Mouse (Mus musculus) liver, embryonic 14.5 days (tissue): ENCODE measurements around the gene Olfr573-ps1.

Source experiments
- CTCF ChIP-seq: IDR thresholded peaks from 2 replicates; pipeline ENCODE4 v1.5.1; 2016; ENCODE audit warnings: antibody characterized with exemption, low read depth, control low read depth
- EP300 ChIP-seq: IDR thresholded peaks from 2 replicates; pipeline ENCODE4 v1.6.1; 2016; ENCODE audit warnings: antibody characterized with exemption, low read depth

- TF ChIP-seq CTCF (no peak), EP300 (no peak)
Observed at GRCm38 (mm10) chr7:102975843-102976242, 33.5 kb upstream of the Olfr573-ps1 start, which contains the start of gene Olfr577.
